Mouse (Mus musculus) kidney, adult 2 months (tissue): ENCODE data around the gene Axin1. TPM values are rescaled to one million over a fixed set of nuclear protein-coding genes. Genes with fewer than 3 reads are reported as not detected.

Source experiments
- DNase-seq: peaks from one replicate; pipeline ENCODE4 v3.0.0; 2021
- H3K27ac ChIP-seq: fragments of 200-500 bp; 2 replicates; pipeline ENCODE4 v1.5.1; 2012; ENCODE audit warnings: low read depth, low read length, control low read depth, inconsistent platforms; ENCODE audit not compliant: insufficient read depth
- H3K27me3 ChIP-seq: fragments of 200-500 bp; replicated peaks from 2 replicates; pipeline ENCODE4 v1.6.1; 2012; ENCODE audit warnings: mild to moderate bottlenecking, moderate library complexity, low read length, inconsistent platforms; ENCODE audit not compliant: control insufficient read depth, insufficient read depth
- H3K36me3 ChIP-seq: fragments of 200-500 bp; 2 replicates; pipeline ENCODE4 v1.6.1; 2012; ENCODE audit warnings: mild to moderate bottlenecking, moderate library complexity, low read length, inconsistent platforms; ENCODE audit not compliant: control insufficient read depth, insufficient read depth
- H3K4me1 ChIP-seq: fragments of 200-500 bp; 2 replicates; pipeline ENCODE4 v1.6.1; 2011; ENCODE audit warnings: low read length; ENCODE audit not compliant: control insufficient read depth, insufficient read depth
- H3K4me3 ChIP-seq: fragments of 200-500 bp; 2 replicates; pipeline ENCODE4 v1.5.1; 2011; ENCODE audit warnings: mild to moderate bottlenecking, low read depth, low read length, control low read depth; ENCODE audit not compliant: insufficient read depth
- CTCF ChIP-seq: fragments of 200-500 bp; conservative IDR thresholded peaks from 2 replicates; pipeline ENCODE4 v1.5.1; 2011; ENCODE audit warnings: low read depth, mild to moderate bottlenecking, control low read depth, low read length, moderate library complexity, mixed read lengths; ENCODE audit not compliant: insufficient read depth, insufficient read length
- POLR2A ChIP-seq: fragments of 200-500 bp; IDR thresholded peaks from one replicate; pipeline ENCODE4 v1.6.1; 2011; ENCODE audit warnings: low read depth, low read length, control low read depth
- WGBS: fragments of 180-500 bp; shearing (Covaris S2); methylation state at CpG from one replicate; pipeline ENCODE4 v1.1.7; 2018; 5-methylcytosine and 5-hydroxymethylcytosine counted together
- polyA plus RNA-seq: library from polyadenylated mRNA; depleted of rRNA; stranded (reverse); fragments of >200 nt; gene quantifications from 2 replicates; pipeline ENCODE4 v1.2.3, GENCODE M21; 2012

Axin1 gene
- polyA plus RNA-seq, 1 experiment = 18.5 TPM

DNA sequence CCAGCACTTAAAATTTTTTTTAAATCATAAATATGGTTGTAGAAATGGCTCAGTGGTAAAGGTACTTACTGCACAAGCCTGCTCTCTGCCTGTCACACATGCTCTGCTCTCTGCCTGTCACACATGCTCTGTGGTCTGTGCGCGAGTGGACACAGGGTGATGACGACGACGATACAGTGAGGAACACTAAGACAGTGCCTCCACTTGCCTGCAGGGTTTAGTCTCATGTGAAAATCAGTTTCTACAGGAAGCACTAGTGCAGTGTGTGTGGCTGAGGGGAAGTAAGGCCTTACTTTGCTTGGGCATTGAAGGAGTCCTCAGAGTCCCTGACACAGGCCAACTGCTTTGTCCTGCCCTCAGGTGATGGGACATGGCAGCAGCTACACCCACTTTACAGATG, 91.3 kb downstream of the Axin1 start:
- no peak for DNase-seq
- no peak overlapping the region for H3K27ac ChIP-seq
- no peaks in the 10 kb centered on the region; the same call in 1 of the 2 replicates for H3K36me3 ChIP-seq
- H3K4me1 ChIP-seq = peaks cover 12% of the 10 kb centered on the region
- H3K27me3 ChIP-seq = no peaks in the 10 kb centered on the region
- TF ChIP-seq POLR2A (no peak), CTCF (no peak)
- 95% methylated on average over 5 of the region's 5 CpGs for WGBS
- no peak overlapping the region for H3K4me3 ChIP-seq

DNA sequence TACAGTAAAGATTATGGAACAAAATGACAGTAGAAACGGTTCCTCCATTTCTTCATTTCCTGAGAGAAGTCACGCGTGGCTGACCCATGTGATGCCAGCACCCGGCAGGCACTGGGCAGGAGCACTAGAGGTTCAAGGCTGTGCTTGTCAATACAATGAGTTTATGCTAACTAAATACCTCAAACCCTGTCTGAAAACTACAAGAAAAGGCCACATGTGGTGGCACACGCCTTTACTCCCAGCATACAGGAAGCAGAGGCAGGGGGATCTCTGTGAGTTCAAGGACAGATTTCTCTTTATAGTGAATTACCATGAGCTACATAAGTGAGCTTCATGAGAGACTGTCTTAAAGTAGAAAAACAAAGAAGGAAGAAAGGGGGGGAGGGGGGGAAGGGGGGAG, 92.7 kb downstream of the Axin1 start:
- TF ChIP-seq POLR2A (no peak), CTCF (no peak)
- no peak overlapping the region for H3K4me3 ChIP-seq
- WGBS = 65% methylated on average over 5 of the region's 5 CpGs
- no peaks in the 10 kb centered on the region for H3K27me3 ChIP-seq
- peaks cover 4% of the 10 kb centered on the region for H3K4me1 ChIP-seq
- H3K36me3 ChIP-seq = no peaks in the 10 kb centered on the region; the same call in 1 of the 2 replicates
- no peak for DNase-seq
- H3K27ac ChIP-seq = no peak overlapping the region

DNA sequence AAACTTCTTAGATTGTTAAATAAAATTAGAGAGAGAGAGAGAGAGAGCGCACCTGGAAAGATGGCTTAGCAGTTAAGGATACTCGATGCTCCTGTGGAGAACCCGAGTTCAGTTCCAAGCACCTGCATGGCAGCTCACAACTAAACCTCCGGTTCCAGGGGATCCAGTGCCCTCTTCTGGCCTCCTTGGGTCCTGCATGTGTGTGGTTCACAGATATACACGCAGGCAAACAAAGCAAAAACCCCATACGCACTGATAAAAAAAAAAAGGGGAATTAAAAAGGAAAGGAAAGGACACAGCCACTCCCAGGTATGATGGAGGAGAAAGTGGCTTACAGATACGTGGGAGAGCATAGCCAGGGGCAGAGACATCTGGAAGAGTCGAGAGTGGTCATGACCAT, 94.4 kb downstream of the Axin1 start:
- no peaks in the 10 kb centered on the region; the same call in 1 of the 2 replicates for H3K36me3 ChIP-seq
- no peaks in the 10 kb centered on the region for H3K27me3 ChIP-seq
- TF ChIP-seq CTCF = peak; percentile 45
- TF ChIP-seq POLR2A = no peak
- H3K4me1 ChIP-seq = peaks cover 3% of the 10 kb centered on the region
- H3K27ac ChIP-seq = no peak overlapping the region
- no peak for DNase-seq
- WGBS = 79% methylated on average over 8 of the region's 8 CpGs
- no peak overlapping the region for H3K4me3 ChIP-seq

- Histone ChIP-seq H3K4me1 (peaks cover 3% of the 10 kb centered on the region), H3K27ac (no peak overlapping the region), H3K27me3 (no peaks in the 10 kb centered on the region), H3K36me3 (no peaks in the 10 kb centered on the region; the same call in 1 of the 2 replicates), H3K4me3 (no peak overlapping the region)
- TF ChIP-seq POLR2A (no peak), CTCF (no peak)
- WGBS = 78% methylated on average over 8 of the region's 8 CpGs
- DNase-seq = no peak
Observed at GRCm38 (mm10) chr17:26234386-26234785, 95.9 kb downstream of the Axin1 start.

GRCm38 (mm10) chr17:26235077-26235815, 96.8 kb downstream of the Axin1 start:
- Histone ChIP-seq H3K27ac (peak overlapping the region; percentile 35), H3K4me3 (no peak overlapping the region), H3K27me3 (no peaks in the 10 kb centered on the region), H3K4me1 (peaks cover 3% of the 10 kb centered on the region), H3K36me3 (no peaks in the 10 kb centered on the region; the same call in 1 of the 2 replicates)
- WGBS = 65% methylated on average over 13 of the region's 13 CpGs
- DNase-seq = no peak
- TF ChIP-seq CTCF = no peak
- no peak for TF ChIP-seq POLR2A

DNA sequence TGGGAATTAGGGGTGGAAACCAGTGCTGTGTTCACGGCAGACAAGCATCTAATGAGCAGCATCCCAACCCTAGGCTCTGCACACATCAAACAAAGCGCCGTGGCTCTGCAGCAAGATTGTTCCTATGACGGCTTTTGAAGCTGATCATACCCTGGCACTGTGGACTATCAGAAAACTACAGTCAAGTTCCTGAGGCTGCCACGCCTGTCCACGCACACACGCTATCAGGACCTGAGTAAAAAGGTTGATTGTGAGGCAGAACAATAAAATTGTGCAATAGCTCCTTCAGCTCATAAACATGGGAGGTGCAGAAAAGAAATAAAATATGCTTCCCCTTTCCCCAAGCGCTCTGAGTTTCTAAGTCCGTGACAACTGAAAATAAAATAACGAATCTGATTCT, 99.2 kb downstream of the Axin1 start:
- WGBS = 83% methylated on average over 10 of the region's 10 CpGs

GRCm38 (mm10) chr17:26239551-26239950, 101.1 kb downstream of the Axin1 start:
- WGBS = 72% methylated on average over 2 of the region's 2 CpGs
- H3K4me1 ChIP-seq = peaks cover 8% of the 10 kb centered on the region; the same call in 1 of the 2 replicates
- H3K27ac ChIP-seq = no peak overlapping the region
- no peaks in the 10 kb centered on the region for H3K27me3 ChIP-seq
- DNase-seq = no peak
- no peak for TF ChIP-seq CTCF
- H3K4me3 ChIP-seq = no peak overlapping the region
- no peaks in the 10 kb centered on the region for H3K36me3 ChIP-seq

More for the DNA sequence above, 99.2 kb downstream of the Axin1 start:
- Histone ChIP-seq H3K27ac (no peak overlapping the region), H3K4me3 (no peak overlapping the region), H3K36me3 (no peaks in the 10 kb centered on the region), H3K27me3 (no peaks in the 10 kb centered on the region), H3K4me1 (peaks cover 1% of the 10 kb centered on the region; the same call in 1 of the 2 replicates)
- TF ChIP-seq CTCF (no peak), POLR2A (no peak)
- no peak for DNase-seq
